Mouse (Mus musculus): ENCODE measurements around the gene Drd2.

The Drd2 gene

DNA sequence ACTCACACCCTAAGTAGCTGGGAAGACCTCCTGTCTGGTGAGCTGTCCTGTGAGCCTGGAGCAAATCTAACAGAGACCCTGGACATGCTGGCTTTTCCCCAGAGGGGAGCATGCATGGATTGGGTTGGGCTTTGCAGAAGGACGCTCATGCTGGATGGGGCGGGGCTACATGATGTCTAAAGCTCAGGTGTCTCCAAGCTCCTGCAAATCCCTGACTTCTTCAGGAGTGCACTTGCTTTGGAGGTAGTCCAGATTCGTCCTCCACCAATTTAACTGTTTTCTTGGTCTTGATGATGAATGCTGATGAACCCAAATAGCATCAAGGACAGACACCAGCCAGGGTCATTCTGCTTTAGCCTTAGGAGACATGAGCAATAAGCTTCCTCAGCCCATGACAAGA is 110.1 kb downstream of the Drd2 start:
- no peak for DNase-seq (ENCODE audit: low read depth, low spot score)

DNA sequence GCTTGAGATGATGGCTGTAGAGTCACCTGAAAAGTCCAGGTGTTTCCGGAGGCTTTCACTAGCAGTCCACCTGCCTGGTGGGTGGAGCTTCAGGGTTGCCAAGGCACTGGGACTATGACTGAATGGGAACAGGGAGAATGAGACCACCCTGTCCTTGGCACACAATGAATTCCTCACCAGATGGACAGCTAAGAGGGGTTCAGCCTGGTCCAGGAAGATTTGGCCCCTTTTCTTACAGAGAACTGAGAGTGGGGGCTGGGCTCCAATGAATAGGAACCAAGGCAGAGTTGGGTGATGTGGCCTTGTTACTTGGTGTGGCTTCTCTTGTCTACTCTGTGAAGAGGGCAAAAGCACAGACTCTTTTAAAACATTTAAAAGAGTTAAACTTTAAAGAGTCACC is 112.0 kb downstream of the Drd2 start:
- DNase-seq (ENCODE audit: low read depth, low spot score), result no peak

DNA sequence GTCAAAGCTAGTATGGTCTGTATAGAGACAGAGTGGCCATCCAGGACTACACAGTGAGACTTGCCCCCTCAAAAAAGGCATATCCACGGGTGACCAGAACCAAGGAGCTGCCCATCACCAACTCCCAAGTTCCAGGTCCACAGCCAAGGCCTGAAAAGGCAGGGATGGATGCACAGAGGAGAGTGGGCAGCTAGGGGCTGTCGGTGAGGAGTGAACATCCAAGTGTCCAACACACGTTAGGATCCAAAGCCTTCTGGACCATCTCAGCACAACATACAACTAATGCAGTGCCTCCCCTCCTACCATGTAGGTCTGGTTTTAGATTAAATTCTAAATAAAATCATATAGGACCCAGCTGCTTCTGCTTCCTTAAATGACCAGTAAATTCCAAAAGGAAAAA is 115.7 kb downstream of the Drd2 start:
- DNase-seq (ENCODE audit: low read depth, low spot score), result no peak

All from retina, postnatal 7 days (tissue).